ENCODE assay signal across 8 mouse cellular contexts in genomic region chr5:121449976-121450375, GRCm38 (mm10).
DNase-seq lines count a peak whose midpoint lies in the region.

No protein-coding gene starts in this region.

- peak; percentile 73 to 75 for DNase-seq in cerebellum, postnatal 10 days
- DNase-seq in cerebellum, adult 8-10 months = no peak
- DNase-seq in right cerebral cortex, adult 2 months (ENCODE audit: low spot score in 2 of 2) = peak; percentile 40 to 46
- DNase-seq in right cerebral cortex, postnatal 25 days = no peak
- peak; percentile 72 for DNase-seq in embryo, embryonic 11 days
- DNase-seq in kidney, postnatal 4 days = peak; percentile 79 to 82
- DNase-seq in monocyte, adult 2 months (ENCODE audit: low read depth in 1 of 2, low spot score in 2 of 2) = peak; percentile 48 to 69
- peak; percentile 84 for DNase-seq in thymus, postnatal 4 days

Comparison
In these comparisons a context has a peak if more than half of its experiments do, and no peak if none do; other contexts are left out.
1. DNase-seq: peak in cerebellum, postnatal 10 days (2 of 2), right cerebral cortex, adult 2 months (2 of 2), embryo, embryonic 11 days (single experiment), kidney, postnatal 4 days (2 of 2), monocyte, adult 2 months (2 of 2) and thymus, postnatal 4 days (single experiment); none in cerebellum, adult 8-10 months (single experiment) and right cerebral cortex, postnatal 25 days (single experiment).